ENCODE assay signal across 9 mouse cellular contexts in genomic region chr19:14435681-14436376, GRCm38 (mm10).
A peak's percentile ranks its signal among the peaks of the same experiment; 100 is the strongest.
DNase-seq lines count a peak whose midpoint lies in the region; ATAC-seq and TF ChIP-seq lines count a peak whose summit lies in the region.
"Had no signal": no experiment of that assay in that cellular context is flagged by ENCODE, and none has a peak within 500 bp of the region (broad histone marks: within the 10 kb centered on the region; RNA-seq: fewer than 3 reads in every experiment).

No protein-coding gene starts in this region.

- H3K36me3 ChIP-seq in intestine, embryonic 15.5 days, result no peaks in the 10 kb centered on the region
- no peaks in the 10 kb centered on the region for H3K36me3 ChIP-seq in intestine, postnatal 0 days (ENCODE audit: control insufficient read depth, insufficient read depth)
- H3K36me3 ChIP-seq in hindbrain, embryonic 12.5 days, result no peaks in the 10 kb centered on the region
- no peaks in the 10 kb centered on the region for H3K36me3 ChIP-seq in limb, embryonic 14.5 days (ENCODE audit: control insufficient read depth, insufficient read depth, low read length)
- H3K36me3 ChIP-seq: embryonic facial prominence, embryonic 15.5 days had no signal

- no peaks in the 10 kb centered on the region for H3K4me1 ChIP-seq in intestine, embryonic 15.5 days (replicated peaks)
- H3K4me1 ChIP-seq in intestine, postnatal 0 days (replicated peaks; ENCODE audit: control insufficient read depth, insufficient read depth, low read length), result no peaks in the 10 kb centered on the region
- H3K4me1 ChIP-seq in hindbrain, embryonic 12.5 days, result peaks cover 14% of the 10 kb centered on the region
- H3K4me1 ChIP-seq in limb, embryonic 14.5 days (ENCODE audit: control insufficient read depth, insufficient read depth, low read length), result peaks cover 7% of the 10 kb centered on the region
- H3K4me1 ChIP-seq: embryonic facial prominence, embryonic 15.5 days had no signal

- H3K27me3 ChIP-seq in intestine, embryonic 15.5 days (replicated peaks), result no peaks in the 10 kb centered on the region
- H3K27me3 ChIP-seq in intestine, postnatal 0 days (replicated peaks; ENCODE audit: control insufficient read depth, insufficient read depth, low read length), result no peaks in the 10 kb centered on the region
- no peaks in the 10 kb centered on the region for H3K27me3 ChIP-seq in hindbrain, embryonic 12.5 days
- no peaks in the 10 kb centered on the region for H3K27me3 ChIP-seq in limb, embryonic 14.5 days (ENCODE audit: control insufficient read depth, insufficient read depth, low read length)
- H3K27me3 ChIP-seq: embryonic facial prominence, embryonic 15.5 days had no signal

- H3K9me3 ChIP-seq in intestine, embryonic 15.5 days, result no peaks in the 10 kb centered on the region
- H3K9me3 ChIP-seq in intestine, postnatal 0 days (ENCODE audit: control insufficient read depth), result no peaks in the 10 kb centered on the region
- H3K9me3 ChIP-seq in hindbrain, embryonic 12.5 days (replicated peaks), result no peaks in the 10 kb centered on the region
- no peaks in the 10 kb centered on the region for H3K9me3 ChIP-seq in limb, embryonic 14.5 days (ENCODE audit: control insufficient read depth, low read length)
- H3K9me3 ChIP-seq: embryonic facial prominence, embryonic 15.5 days had no signal

- H3K4me2 ChIP-seq in intestine, embryonic 15.5 days (replicated peaks), result no peak overlapping the region
- no peak overlapping the region for H3K4me2 ChIP-seq in intestine, postnatal 0 days (replicated peaks; ENCODE audit: low read depth)
- H3K4me2 ChIP-seq in hindbrain, embryonic 12.5 days (replicated peaks), result 0 out of 2 replicates have a peak overlapping the region, but pooled peaks have one; percentile 4
- peak overlapping the region; percentile 7; the same call in 1 of the 2 replicates for H3K4me2 ChIP-seq in limb, embryonic 14.5 days (replicated peaks; ENCODE audit: low read depth, low read length, severe bottlenecking)
- H3K4me2 ChIP-seq: embryonic facial prominence, embryonic 15.5 days had no signal

- no peak for TF ChIP-seq POLR2A in limb, embryonic 14.5 days (IDR thresholded peaks at IDR 0.05; ENCODE audit: borderline replicate concordance, extremely low read depth, insufficient read depth, insufficient read length)

- 44% methylated on average over 14 of the region's 14 CpGs for WGBS in intestine, embryonic 15.5 days
- WGBS in intestine, postnatal 0 days, result 49% methylated on average over 14 of the region's 14 CpGs
- WGBS in hindbrain, embryonic 12.5 days, result 16% methylated on average over 14 of the region's 14 CpGs
- 29% methylated on average over 14 of the region's 14 CpGs for whole genome bisulfite sequencing in limb, embryonic 14.5 days

- no peak overlapping the region for H3K9ac ChIP-seq in intestine, embryonic 15.5 days
- H3K9ac ChIP-seq in intestine, postnatal 0 days (ENCODE audit: low read depth, low read length), result no peak overlapping the region
- H3K9ac ChIP-seq in hindbrain, embryonic 12.5 days, result no peak overlapping the region
- no peak overlapping the region for H3K9ac ChIP-seq in limb, embryonic 14.5 days (ENCODE audit: low read depth, low read length, severe bottlenecking)
- H3K9ac ChIP-seq: embryonic facial prominence, embryonic 15.5 days had no signal

- H3K27ac ChIP-seq in intestine, embryonic 15.5 days, result no peak overlapping the region
- no peak overlapping the region for H3K27ac ChIP-seq in intestine, postnatal 0 days (ENCODE audit: low read depth, low read length)
- H3K27ac ChIP-seq in hindbrain, embryonic 12.5 days, result peak overlapping the region; percentile 72
- H3K27ac ChIP-seq in limb, embryonic 14.5 days (replicated peaks; ENCODE audit: low read depth, low read length), result no peak overlapping the region
- H3K27ac ChIP-seq: embryonic facial prominence, embryonic 15.5 days had no signal

- ATAC-seq in intestine, embryonic 15.5 days, result 0 out of 2 replicates have a peak, but pooled peaks have one; percentile 25
- no peak for ATAC-seq in intestine, postnatal 0 days
- peak; percentile 79 for ATAC-seq in hindbrain, embryonic 12.5 days (ENCODE audit: low FRiP score)
- no peak for ATAC-seq in limb, embryonic 14.5 days (ENCODE audit: low FRiP score, low read depth)

- TF ChIP-seq CTCF in intestine, postnatal 0 days (IDR thresholded peaks at IDR 0.05; ENCODE audit: low read depth), result no peak

- DNase-seq in limb, embryonic 14.5 days (ENCODE audit: low spot score), result peak; percentile 39
- DNase-seq in right cerebral cortex, postnatal 36 days (ENCODE audit: low spot score in 2 of 2), result peak; percentile 45 to 51
- DNase-seq in adrenal gland, postnatal 4 days (ENCODE audit: low spot score in 2 of 2), result no peak
- no peak for DNase-seq in gastrocnemius, adult 18-20 months (ENCODE audit: low spot score)
- no peak for DNase-seq in urinary bladder, adult 18-20 months (ENCODE audit: low spot score in 2 of 2)

- H3K4me3 ChIP-seq in intestine, embryonic 15.5 days (replicated peaks), result no peak overlapping the region
- no peak overlapping the region for H3K4me3 ChIP-seq in intestine, postnatal 0 days (ENCODE audit: low read depth, low read length)
- H3K4me3 ChIP-seq in hindbrain, embryonic 12.5 days, result no peak overlapping the region
- H3K4me3 ChIP-seq in limb, embryonic 14.5 days (replicated peaks; ENCODE audit: low read length), result no peak overlapping the region
- H3K4me3 ChIP-seq: embryonic facial prominence, embryonic 15.5 days had no signal

Comparison
In these comparisons a context has a peak if more than half of its experiments do, and no peak if none do; other contexts are left out.
1. ATAC-seq: peak in intestine, embryonic 15.5 days (single experiment) and hindbrain, embryonic 12.5 days (single experiment); none in intestine, postnatal 0 days (single experiment) and limb, embryonic 14.5 days (single experiment).
2. H3K4me2 ChIP-seq: peak in hindbrain, embryonic 12.5 days (single experiment) and limb, embryonic 14.5 days (single experiment); none in intestine, embryonic 15.5 days (single experiment) and intestine, postnatal 0 days (single experiment).
3. DNase-seq: peak in limb, embryonic 14.5 days (single experiment) and right cerebral cortex, postnatal 36 days (2 of 2); none in adrenal gland, postnatal 4 days (0 of 2), gastrocnemius, adult 18-20 months (single experiment) and urinary bladder, adult 18-20 months (0 of 2).